Mouse (Mus musculus): ENCODE measurements around the gene Lig1. TPM values are rescaled to one million over a fixed set of nuclear protein-coding genes. Genes with fewer than 3 reads are reported as not detected.

Lig1 gene
- polyA plus RNA-seq, 1 experiment from 2014 or later: 185 TPM

DNA sequence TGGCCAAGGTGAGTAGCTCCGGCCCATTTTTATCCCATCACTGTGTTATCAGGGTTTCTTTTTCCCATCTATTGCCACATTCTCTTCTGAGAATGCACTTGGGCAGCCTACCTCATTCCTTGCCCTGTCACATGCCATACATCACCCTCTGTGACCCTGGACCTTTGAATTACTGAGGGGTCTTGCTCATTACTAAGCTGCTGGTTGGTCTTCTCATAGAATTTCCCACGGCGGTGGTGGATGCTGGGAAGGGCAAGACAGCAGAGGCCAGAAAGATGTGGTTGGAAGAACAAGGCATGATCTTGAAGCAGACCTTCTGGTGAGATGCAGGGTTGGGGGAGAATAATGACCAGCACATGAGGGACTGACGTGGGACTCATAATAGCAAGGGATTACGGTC lies 21.7 kb downstream of the Lig1 start:
- Histone ChIP-seq H3K4me2 (ENCODE audit: low read depth, severe bottlenecking) (no peak overlapping the region), H3K9me3 (ENCODE audit: control insufficient read depth, low read length) (no peaks in the 10 kb centered on the region), H3K4me3 (ENCODE audit: low read depth, low read length) (no peak overlapping the region), H3K9ac (ENCODE audit: low read length) (no peak overlapping the region), H3K27ac (replicated peaks; ENCODE audit: low read depth, low read length) (no peak overlapping the region), H3K36me3 (ENCODE audit: control insufficient read depth, insufficient read depth, low read length) (peaks cover 49% of the 10 kb centered on the region), H3K4me1 (ENCODE audit: control insufficient read depth, insufficient read depth, low read length) (no peaks in the 10 kb centered on the region), H3K27me3 (ENCODE audit: control insufficient read depth, insufficient read depth, low read length) (no peaks in the 10 kb centered on the region)
- ATAC-seq (ENCODE audit: insufficient number of reproducible peaks, low FRiP score, low TSS enrichment, low read depth) (no peak), DNase-seq (ENCODE audit: low spot score) (no peak)
- 92% methylated on average over 5 of the region's 5 CpGs for WGBS

DNA sequence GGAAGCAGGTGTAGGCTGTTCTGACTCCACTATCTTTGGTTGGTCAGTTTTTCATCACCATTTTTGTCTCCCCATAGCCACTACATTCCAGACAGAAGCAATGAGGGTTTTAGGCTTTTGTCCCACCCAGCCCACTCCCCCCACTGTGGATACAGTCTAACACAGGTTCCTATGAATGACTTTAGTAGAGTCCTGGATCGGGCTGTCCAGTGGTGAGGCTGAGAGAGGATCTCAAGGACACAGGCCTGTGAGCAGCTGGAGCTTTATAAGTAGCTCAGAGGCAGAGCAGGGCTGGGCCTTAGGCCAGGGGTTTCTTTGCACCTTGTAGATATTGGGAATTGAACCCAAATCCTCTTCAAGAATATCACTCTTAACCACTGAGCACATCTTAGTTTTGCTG lies 24.6 kb downstream of the Lig1 start:
- Histone ChIP-seq H3K9ac (ENCODE audit: low read length) (no peak overlapping the region), H3K27me3 (ENCODE audit: control insufficient read depth, insufficient read depth, low read length) (no peaks in the 10 kb centered on the region), H3K9me3 (ENCODE audit: control insufficient read depth, low read length) (no peaks in the 10 kb centered on the region), H3K4me2 (ENCODE audit: low read depth, severe bottlenecking) (no peak overlapping the region), H3K4me3 (ENCODE audit: low read depth, low read length) (no peak overlapping the region), H3K27ac (replicated peaks; ENCODE audit: low read depth, low read length) (no peak overlapping the region), H3K36me3 (ENCODE audit: control insufficient read depth, insufficient read depth, low read length) (peaks cover 51% of the 10 kb centered on the region), H3K4me1 (ENCODE audit: control insufficient read depth, insufficient read depth, low read length) (no peaks in the 10 kb centered on the region)
- DNase-seq (ENCODE audit: low spot score): no peak
- no peak for ATAC-seq (ENCODE audit: insufficient number of reproducible peaks, low FRiP score, low TSS enrichment, low read depth)
- 88% methylated on average over 1 of the region's 1 CpGs for WGBS

GRCm38 (mm10) chr7:13302780-13303179 lies 25.7 kb downstream of the Lig1 start:
- Histone ChIP-seq H3K9ac (ENCODE audit: low read length) (no peak overlapping the region), H3K4me2 (ENCODE audit: low read depth, severe bottlenecking) (no peak overlapping the region), H3K27me3 (ENCODE audit: control insufficient read depth, insufficient read depth, low read length) (no peaks in the 10 kb centered on the region), H3K27ac (replicated peaks; ENCODE audit: low read depth, low read length) (no peak overlapping the region), H3K4me3 (ENCODE audit: low read depth, low read length) (no peak overlapping the region), H3K9me3 (ENCODE audit: control insufficient read depth, low read length) (no peaks in the 10 kb centered on the region), H3K36me3 (ENCODE audit: control insufficient read depth, insufficient read depth, low read length) (peaks cover 53% of the 10 kb centered on the region), H3K4me1 (ENCODE audit: control insufficient read depth, insufficient read depth, low read length) (no peaks in the 10 kb centered on the region)
- ATAC-seq (ENCODE audit: insufficient number of reproducible peaks, low FRiP score, low TSS enrichment, low read depth) (no peak), DNase-seq (ENCODE audit: low spot score) (no peak)
- WGBS: 86% methylated on average over 2 of the region's 2 CpGs

DNA sequence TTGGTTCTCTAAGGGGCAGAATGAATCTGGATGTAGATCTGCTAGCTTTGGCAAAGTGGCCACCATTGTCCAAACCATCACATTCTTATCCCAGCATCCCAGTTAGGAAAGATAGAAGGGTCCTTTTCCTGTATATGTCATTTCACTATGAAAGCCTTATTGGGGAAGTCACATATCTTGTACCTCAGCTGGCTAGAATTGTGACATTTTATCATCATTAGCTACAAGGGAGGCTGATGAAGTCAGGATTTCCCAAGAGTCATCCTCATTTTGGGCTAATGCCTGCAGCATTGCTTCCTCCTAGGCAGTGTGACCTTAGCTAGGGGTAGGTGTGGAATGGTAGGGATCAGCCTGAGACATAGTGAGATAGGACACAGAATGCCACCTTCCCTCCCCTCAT lies 26.3 kb downstream of the Lig1 start:
- Histone ChIP-seq H3K4me3 (ENCODE audit: low read depth, low read length) (no peak overlapping the region), H3K27ac (replicated peaks; ENCODE audit: low read depth, low read length) (no peak overlapping the region), H3K27me3 (ENCODE audit: control insufficient read depth, insufficient read depth, low read length) (no peaks in the 10 kb centered on the region), H3K4me1 (ENCODE audit: control insufficient read depth, insufficient read depth, low read length) (no peaks in the 10 kb centered on the region), H3K9me3 (ENCODE audit: control insufficient read depth, low read length) (no peaks in the 10 kb centered on the region), H3K36me3 (ENCODE audit: control insufficient read depth, insufficient read depth, low read length) (peaks cover 56% of the 10 kb centered on the region), H3K9ac (ENCODE audit: low read length) (no peak overlapping the region), H3K4me2 (ENCODE audit: low read depth, severe bottlenecking) (no peak overlapping the region)
- no peak for DNase-seq (ENCODE audit: low spot score)
- no peak for ATAC-seq (ENCODE audit: insufficient number of reproducible peaks, low FRiP score, low TSS enrichment, low read depth)

DNA sequence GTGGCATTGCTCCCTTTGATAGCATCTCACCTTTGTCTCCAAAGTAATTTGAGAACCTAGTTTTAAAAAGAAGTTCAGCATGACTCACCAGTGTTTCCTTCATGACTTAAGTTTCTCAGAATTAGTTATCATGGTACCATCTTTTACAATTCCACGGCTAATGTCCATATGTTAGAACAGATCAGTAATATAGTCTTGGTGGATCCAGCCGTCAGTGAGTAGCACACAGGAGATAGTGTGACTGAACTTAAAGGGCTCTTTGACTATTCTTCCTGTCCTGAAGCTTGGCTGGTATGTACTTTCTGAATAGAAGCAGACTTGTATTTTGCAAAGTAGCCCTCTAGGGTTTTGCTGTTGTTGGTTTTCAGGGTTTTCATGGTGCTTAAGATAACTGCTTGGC lies 32.3 kb downstream of the Lig1 start:
- no peak for DNase-seq (ENCODE audit: low spot score)
- ATAC-seq (ENCODE audit: insufficient number of reproducible peaks, low FRiP score, low TSS enrichment, low read depth): no peak
- Histone ChIP-seq H3K4me1 (ENCODE audit: control insufficient read depth, insufficient read depth, low read length) (no peaks in the 10 kb centered on the region), H3K36me3 (ENCODE audit: control insufficient read depth, insufficient read depth, low read length) (peaks cover 48% of the 10 kb centered on the region), H3K27ac (replicated peaks; ENCODE audit: low read depth, low read length) (no peak overlapping the region), H3K9ac (ENCODE audit: low read length) (no peak overlapping the region), H3K4me2 (ENCODE audit: low read depth, severe bottlenecking) (no peak overlapping the region), H3K4me3 (ENCODE audit: low read depth, low read length) (no peak overlapping the region), H3K27me3 (ENCODE audit: control insufficient read depth, insufficient read depth, low read length) (no peaks in the 10 kb centered on the region), H3K9me3 (ENCODE audit: control insufficient read depth, low read length) (no peaks in the 10 kb centered on the region; the same call in 1 of the 2 replicates)
- WGBS: 91% methylated on average over 2 of the region's 2 CpGs

GRCm38 (mm10) chr7:13310493-13311199 lies 33.6 kb downstream of the Lig1 start:
- DNase-seq (ENCODE audit: low spot score) (peak; percentile 2), ATAC-seq (ENCODE audit: insufficient number of reproducible peaks, low FRiP score, low TSS enrichment, low read depth) (no peak)
- Histone ChIP-seq H3K4me2 (ENCODE audit: low read depth, severe bottlenecking) (no peak overlapping the region), H3K4me3 (ENCODE audit: low read depth, low read length) (no peak overlapping the region), H3K9me3 (ENCODE audit: control insufficient read depth, low read length) (no peaks in the 10 kb centered on the region; the same call in 1 of the 2 replicates), H3K27ac (replicated peaks; ENCODE audit: low read depth, low read length) (no peak overlapping the region), H3K36me3 (ENCODE audit: control insufficient read depth, insufficient read depth, low read length) (peaks cover 43% of the 10 kb centered on the region), H3K4me1 (ENCODE audit: control insufficient read depth, insufficient read depth, low read length) (no peaks in the 10 kb centered on the region), H3K9ac (ENCODE audit: low read length) (no peak overlapping the region), H3K27me3 (ENCODE audit: control insufficient read depth, insufficient read depth, low read length) (no peaks in the 10 kb centered on the region)
- WGBS: 96% methylated on average over 6 of the region's 6 CpGs

GRCm38 (mm10) chr7:13311401-13311800 lies 34.3 kb downstream of the Lig1 start:
- WGBS: 98% methylated on average over 4 of the region's 4 CpGs
- Histone ChIP-seq H3K27ac (replicated peaks; ENCODE audit: low read depth, low read length) (no peak overlapping the region), H3K4me1 (ENCODE audit: control insufficient read depth, insufficient read depth, low read length) (no peaks in the 10 kb centered on the region), H3K9ac (ENCODE audit: low read length) (no peak overlapping the region), H3K36me3 (ENCODE audit: control insufficient read depth, insufficient read depth, low read length) (peaks cover 37% of the 10 kb centered on the region), H3K9me3 (ENCODE audit: control insufficient read depth, low read length) (no peaks in the 10 kb centered on the region; the same call in 1 of the 2 replicates), H3K4me2 (ENCODE audit: low read depth, severe bottlenecking) (no peak overlapping the region), H3K27me3 (ENCODE audit: control insufficient read depth, insufficient read depth, low read length) (no peaks in the 10 kb centered on the region), H3K4me3 (ENCODE audit: low read depth, low read length) (no peak overlapping the region)
- DNase-seq (ENCODE audit: low spot score) (peak; percentile 15), ATAC-seq (ENCODE audit: insufficient number of reproducible peaks, low FRiP score, low TSS enrichment, low read depth) (no peak)

DNA sequence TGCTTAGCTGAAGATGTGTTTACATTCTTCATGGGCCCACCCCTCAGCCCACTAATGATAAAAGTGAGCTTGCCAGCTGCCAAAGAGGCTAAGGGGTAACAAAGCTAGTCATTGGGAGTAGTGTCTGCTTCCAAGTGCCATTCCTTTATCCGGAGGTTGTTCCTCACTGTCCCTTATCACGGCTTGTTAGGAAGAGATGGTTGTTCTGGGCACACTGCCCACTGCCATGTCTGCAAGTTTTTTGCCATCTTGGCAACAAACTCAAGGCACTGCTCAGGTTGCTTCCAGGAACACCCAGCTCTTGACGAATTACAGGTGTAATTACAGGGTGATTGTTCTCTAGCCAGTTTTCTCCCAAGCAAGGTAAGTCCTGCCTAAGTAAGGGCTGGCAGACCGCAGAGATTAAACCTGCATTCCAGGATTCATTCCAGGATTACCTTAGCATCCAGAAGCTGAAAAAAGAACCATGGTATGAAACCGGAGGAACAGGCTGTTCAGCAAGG lies 37.1 kb downstream of the Lig1 start:
- Histone ChIP-seq H3K9me3 (ENCODE audit: control insufficient read depth, low read length) (no peaks in the 10 kb centered on the region; the same call in 1 of the 2 replicates), H3K27ac (replicated peaks; ENCODE audit: low read depth, low read length) (no peak overlapping the region), H3K27me3 (ENCODE audit: control insufficient read depth, insufficient read depth, low read length) (no peaks in the 10 kb centered on the region), H3K4me1 (ENCODE audit: control insufficient read depth, insufficient read depth, low read length) (no peaks in the 10 kb centered on the region), H3K4me2 (ENCODE audit: low read depth, severe bottlenecking) (no peak overlapping the region), H3K36me3 (ENCODE audit: control insufficient read depth, insufficient read depth, low read length) (peaks cover 23% of the 10 kb centered on the region), H3K4me3 (ENCODE audit: low read depth, low read length) (no peak overlapping the region), H3K9ac (ENCODE audit: low read length) (no peak overlapping the region)
- WGBS: 94% methylated on average over 5 of the region's 5 CpGs
- ATAC-seq (ENCODE audit: insufficient number of reproducible peaks, low FRiP score, low TSS enrichment, low read depth) (no peak), DNase-seq (ENCODE audit: low spot score) (no peak)

- Histone ChIP-seq H3K4me2 (ENCODE audit: low read depth, severe bottlenecking) (no peak overlapping the region), H3K27me3 (ENCODE audit: control insufficient read depth, insufficient read depth, low read length) (no peaks in the 10 kb centered on the region), H3K4me3 (ENCODE audit: low read depth, low read length) (no peak overlapping the region), H3K9ac (ENCODE audit: low read length) (no peak overlapping the region), H3K36me3 (ENCODE audit: control insufficient read depth, insufficient read depth, low read length) (no peaks in the 10 kb centered on the region), H3K9me3 (ENCODE audit: control insufficient read depth, low read length) (no peaks in the 10 kb centered on the region), H3K27ac (replicated peaks; ENCODE audit: low read depth, low read length) (no peak overlapping the region), H3K4me1 (ENCODE audit: control insufficient read depth, insufficient read depth, low read length) (no peaks in the 10 kb centered on the region)
- no peak for ATAC-seq (ENCODE audit: insufficient number of reproducible peaks, low FRiP score, low TSS enrichment, low read depth)
- DNase-seq (ENCODE audit: low spot score): no peak
- WGBS: 95% methylated on average over 3 of the region's 3 CpGs
Observed at GRCm38 (mm10) chr7:13321424-13321823, 44.3 kb downstream of the Lig1 start.

All from limb, embryonic 11.5 days (tissue).